10 mouse cellular contexts compared by ENCODE assay signal in the genomic region with DNA sequence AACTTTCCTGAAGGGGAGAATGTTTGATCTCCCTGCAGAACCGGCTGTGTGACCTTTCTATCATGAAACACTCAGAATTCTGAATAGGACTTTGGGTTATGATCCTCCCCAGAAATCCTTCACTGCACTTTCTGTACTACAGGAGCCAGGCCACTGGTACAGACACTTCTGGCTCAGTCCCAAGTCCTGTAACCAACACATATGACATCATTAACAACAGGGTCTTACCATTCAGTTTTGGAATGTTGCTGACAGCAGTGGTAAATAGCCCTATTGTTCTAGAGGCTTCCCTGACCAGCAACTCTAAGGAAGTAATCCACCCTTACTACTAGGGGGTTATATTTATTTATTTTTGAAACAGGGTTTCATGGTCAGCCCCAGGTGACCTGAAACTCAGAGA. TPM values are rescaled to one million over a fixed set of nuclear protein-coding genes. Genes with fewer than 3 reads are reported as not detected.
DNase-seq lines count a peak whose midpoint lies in the region; ATAC-seq lines count a peak whose summit lies in the region.
"Had no signal": no experiment of that assay in that cellular context is flagged by ENCODE, and none has a peak within 500 bp of the region (broad histone marks: within the 10 kb centered on the region; RNA-seq: fewer than 3 reads in every experiment).

A gene (plus strand): TSS at position 280 of the 400 bp plus-strand sequence.

- WGBS in heart, embryonic 14.5 days = 48% methylated on average over 1 of the region's 1 CpGs
- 100% methylated on average over 1 of the region's 1 CpGs for WGBS in limb, embryonic 11.5 days

- peak within 1 kb of the TSS; percentile 78 for H3K4me2 ChIP-seq in heart, embryonic 14.5 days (ENCODE audit: low read length)
- no peak within 1 kb of the TSS for H3K4me2 ChIP-seq in limb, embryonic 11.5 days (ENCODE audit: low read depth, severe bottlenecking)

- peaks cover 27% of the 10 kb centered on the region for H3K36me3 ChIP-seq in heart, embryonic 14.5 days (ENCODE audit: control insufficient read depth, insufficient read depth, low read length)
- peaks cover 11% of the 10 kb centered on the region; the same call in 1 of the 2 replicates for H3K36me3 ChIP-seq in limb, embryonic 11.5 days (ENCODE audit: control insufficient read depth, insufficient read depth, low read length)

- no peak within 1 kb of the TSS; a peak in 2 of 4 replicates for H3K27ac ChIP-seq in heart, embryonic 14.5 days (replicated peaks in 1 of 2; ENCODE audit: control insufficient read depth in 1 of 2, insufficient read depth in 1 of 2, low read depth in 2 of 2, low read length in 2 of 2)
- 0 out of 2 replicates have a peak within 1 kb of the TSS, but pooled peaks have one; percentile 1 for H3K27ac ChIP-seq in limb, embryonic 11.5 days (replicated peaks; ENCODE audit: low read depth, low read length)

- DNase-seq in heart, postnatal 36 days = no peak
- peak; percentile 63 for DNase-seq in 3T3-L1 (ENCODE audit: low read depth, low spot score)
- DNase-seq in adrenal gland, postnatal 36 days = no peak
- DNase-seq in limb, embryonic 11.5 days (ENCODE audit: low spot score) = no peak
- DNase-seq in frontal cortex, postnatal 14 days (ENCODE audit: low spot score in 2 of 2) = no peak
- no peak for DNase-seq in left cerebral cortex, adult 18-20 months (ENCODE audit: low spot score in 2 of 2)
- no peak for DNase-seq in cerebellum, adult 18-20 months
- DNase-seq: thymus, adult 18-20 months had no signal

- no peak within 1 kb of the TSS; the same call in 1 of the 2 replicates for H3K9ac ChIP-seq in heart, embryonic 14.5 days (ENCODE audit: low read length)
- H3K9ac ChIP-seq in limb, embryonic 11.5 days (ENCODE audit: low read length) = no peak within 1 kb of the TSS

- intact Hi-C loops in heart, postnatal 36 days (cut with DNase I) = no loop called here

- ATAC-seq in heart, embryonic 14.5 days (ENCODE audit: insufficient number of reproducible peaks, insufficient read depth, low FRiP score, low read depth) = no peak
- ATAC-seq in limb, embryonic 11.5 days (ENCODE audit: insufficient number of reproducible peaks, low FRiP score, low TSS enrichment, low read depth) = no peak
- ATAC-seq: inflammation-experienced regulatory T-cells, adult 6 months had no signal

- peak within 1 kb of the TSS in 1 of 2 experiments; percentile 41; a peak in 1 of 4 replicates for H3K4me3 ChIP-seq in heart, embryonic 14.5 days (ENCODE audit: control insufficient read depth in 1 of 2, insufficient read depth in 1 of 2, low read depth in 1 of 2, low read length in 2 of 2)
- H3K4me3 ChIP-seq in limb, embryonic 11.5 days (ENCODE audit: low read depth, low read length) = no peak within 1 kb of the TSS

- no peaks in the 10 kb centered on the region for H3K9me3 ChIP-seq in heart, embryonic 14.5 days (ENCODE audit: control insufficient read depth, low read length)
- H3K9me3 ChIP-seq in limb, embryonic 11.5 days (ENCODE audit: control insufficient read depth, low read length) = no peaks in the 10 kb centered on the region

- H3K27me3 ChIP-seq in heart, embryonic 14.5 days (ENCODE audit: control insufficient read depth, insufficient read depth, low read length) = no peaks in the 10 kb centered on the region
- no peaks in the 10 kb centered on the region for H3K27me3 ChIP-seq in limb, embryonic 11.5 days (ENCODE audit: control insufficient read depth, insufficient read depth, low read length)

- H3K4me1 ChIP-seq in heart, embryonic 14.5 days (ENCODE audit: control insufficient read depth in 2 of 2, insufficient read depth in 2 of 2, low read length in 2 of 2) = peaks cover 11 to 18% of the 10 kb centered on the region in 2 experiments
- H3K4me1 ChIP-seq in limb, embryonic 11.5 days (ENCODE audit: control insufficient read depth, insufficient read depth, low read length) = peaks cover 16% of the 10 kb centered on the region

RNA-seq across cellular contexts. Expression of the gene that starts here (rescaled TPM):
- polyA plus RNA-seq in heart, embryonic 14.5 days (2014; fragmentation: Nextera tagmentation; extraction: Ambion mirVana) = 2.4 and 2.9 TPM in 2 replicates
- under 1 TPM; 0.50 to 0.70 TPM for total RNA-seq in heart, postnatal 36 days (2021)
- 10 to 100 TPM; 14.1 to 15.2 TPM for total RNA-seq in adrenal gland, postnatal 36 days (2021)
- 0.84 and 1.3 TPM in 2 replicates for polyA plus RNA-seq in limb, embryonic 11.5 days (2014; fragmentation: Nextera tagmentation; extraction: Ambion mirVana)
- 1 to 10 TPM; 5.7 to 6.3 TPM for total RNA-seq in left cerebral cortex, adult 18-20 months (2021)
